Mouse (Mus musculus): ENCODE results near the gene Vmn1r211. TPM values are rescaled to one million over a fixed set of nuclear protein-coding genes. Genes with fewer than 3 reads are reported as not detected.
"Not testable (repeated sequence)": the region's sequence is repeated elsewhere in the genome, so short reads cannot be mapped to it uniquely, and the experiment has no call there.

Vmn1r211 gene
- total RNA-seq (2021): not detected
- long read RNA-seq, experiment 1: 0 reads
- long read RNA-seq, experiment 2: 0 reads

- DNase-seq (ENCODE audit: low spot score in 2 of 2): no peak
These were observed at the start of gene Vmn1r211 for GRCm38 (mm10) chr13:22857461-22857860. Vmn1r211 (minus strand) TSS chr13:22857561.

GRCm38 (mm10) chr13:22884105-22884504 is 26.7 kb upstream of the Vmn1r211 start, which contains the start of gene Vmn1r212:
Vmn1r212 (minus strand) TSS chr13:22884205.
- no peak for DNase-seq (ENCODE audit: low spot score in 2 of 2)

DNA sequence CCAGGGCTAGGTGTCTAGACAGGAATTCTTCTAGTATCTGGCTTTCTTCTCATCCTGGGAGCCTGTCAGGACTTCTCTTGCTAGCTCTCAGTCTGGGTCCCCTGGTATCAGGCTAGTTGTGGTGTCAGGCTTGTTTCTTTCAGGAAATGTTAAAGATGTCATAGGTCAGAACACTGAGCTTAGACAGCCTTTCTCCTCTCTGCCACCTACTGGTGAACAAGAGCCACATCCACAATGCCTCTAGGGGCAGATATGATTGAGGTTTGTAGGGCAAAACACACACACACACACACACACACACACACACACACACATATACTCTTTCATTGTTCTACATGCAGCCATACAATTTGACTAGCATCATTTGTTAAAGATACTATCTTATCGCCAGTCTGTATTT is 21.9 kb upstream of the Vmn1r211 start:
- no peak for DNase-seq (ENCODE audit: low spot score in 2 of 2)

GRCm38 (mm10) chr13:22854760-22855159 is 2.6 kb downstream of the Vmn1r211 start:
- DNase-seq (ENCODE audit: low spot score in 2 of 2): no peak

- DNase-seq (ENCODE audit: low spot score in 2 of 2): no peak
These were observed 10.6 kb downstream of the Vmn1r211 start for GRCm38 (mm10) chr13:22846798-22847197.

DNA sequence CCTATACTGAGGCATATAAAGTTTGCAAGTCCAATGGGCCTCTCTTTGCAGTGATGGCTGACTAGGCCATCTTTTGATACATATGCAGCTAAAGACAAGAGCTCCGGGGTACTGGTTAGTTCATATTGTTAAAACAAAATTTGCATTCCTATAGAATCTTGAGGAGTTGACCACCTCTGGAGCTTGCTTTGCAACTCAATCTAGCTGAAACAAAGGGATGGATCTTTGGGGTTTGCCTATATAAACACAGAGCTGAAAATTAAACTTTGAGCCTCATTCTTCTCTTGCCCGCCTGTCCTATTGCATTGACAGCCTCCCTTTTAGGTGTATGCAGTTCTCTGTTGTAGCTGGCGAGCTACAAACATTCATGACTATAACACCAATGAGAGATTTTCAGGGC is 13.1 kb downstream of the Vmn1r211 start:
- DNase-seq (ENCODE audit: low spot score in 2 of 2): not testable (repeated sequence)

DNA sequence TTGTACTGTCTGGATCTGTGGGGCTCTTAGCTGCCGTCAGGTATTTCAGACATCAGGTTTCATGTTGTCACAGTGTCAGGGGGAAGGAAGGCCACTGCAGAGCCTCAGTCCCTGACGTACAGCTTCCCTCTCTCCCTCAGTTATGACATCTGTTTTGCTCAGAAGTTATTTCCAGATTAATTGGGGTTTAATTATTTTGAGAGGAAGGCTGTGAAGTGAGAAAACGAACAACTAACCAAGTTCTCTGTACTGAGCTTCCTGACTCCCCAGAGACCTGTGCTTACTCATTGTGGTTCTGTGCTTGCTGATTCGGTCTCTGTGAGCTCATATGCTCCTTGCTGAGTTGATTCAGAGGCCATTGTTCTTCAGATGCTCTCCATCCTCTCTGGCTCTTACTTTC is 26.1 kb downstream of the Vmn1r211 start, which contains the start of gene Vmn1r210:
Gene Vmn1r210 (minus strand): TSS at position 101 of the 400 bp plus-strand sequence.
- DNase-seq (ENCODE audit: low spot score in 2 of 2): no peak

GRCm38 (mm10) chr13:22829395-22829794 is 28.0 kb downstream of the Vmn1r211 start:
- DNase-seq (ENCODE audit: low spot score in 2 of 2): not testable (repeated sequence)

DNA sequence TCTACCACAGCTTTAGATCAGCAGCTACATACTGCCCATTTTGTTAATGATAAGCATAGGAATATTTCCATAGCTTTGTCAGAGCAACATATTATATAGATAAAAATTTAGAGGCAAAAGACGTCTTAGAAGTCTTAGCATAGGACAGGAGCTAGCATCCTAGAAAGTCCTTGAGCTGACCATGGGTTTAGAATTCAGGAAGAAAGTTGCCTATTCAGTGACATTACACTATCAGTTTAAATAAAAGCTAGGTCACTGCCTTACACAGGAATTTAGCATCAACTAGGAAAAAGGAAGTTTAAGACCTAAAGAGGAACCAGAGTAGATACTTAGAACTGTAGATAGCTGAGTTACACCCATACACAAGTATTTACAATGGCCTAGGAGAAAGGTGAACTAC is 35.8 kb downstream of the Vmn1r211 start:
- DNase-seq (ENCODE audit: low spot score in 2 of 2): not testable (repeated sequence)

- DNase-seq (ENCODE audit: low spot score in 2 of 2): not testable (repeated sequence)
These were observed 47.8 kb downstream of the Vmn1r211 start, which contains the start of gene Vmn1r209 for GRCm38 (mm10) chr13:22809582-22809981. Vmn1r209 (minus strand) TSS chr13:22809682.

Other genes starting within 250 kb of the Vmn1r211 start
- gene Vmn1r206, start 233.3 kb downstream of the Vmn1r211 start, total RNA-seq (2021): not detected
- not detected for gene Vmn1r207-ps, start 127.9 kb downstream of the Vmn1r211 start, total RNA-seq (2021)
- not detected for gene Vmn1r208, start 80.2 kb downstream of the Vmn1r211 start, total RNA-seq (2021)
- not detected for gene Vmn1r209, start 47.9 kb downstream of the Vmn1r211 start, total RNA-seq (2021)
- gene Vmn1r210, start 26.2 kb downstream of the Vmn1r211 start, total RNA-seq (2021): not detected
- not detected for gene Vmn1r212, start 26.6 kb upstream of the Vmn1r211 start, total RNA-seq (2021)
- not detected for gene Vmn1r213, start 150.1 kb upstream of the Vmn1r211 start, total RNA-seq (2021)
- gene Vmn1r214, start 172.9 kb upstream of the Vmn1r211 start, total RNA-seq (2021): not detected
- not detected for gene Vmn1r215, start 210.5 kb upstream of the Vmn1r211 start, total RNA-seq (2021)

Data from gastrocnemius, postnatal 4 days (tissue).